Mouse (Mus musculus): Measurements from ENCODE around the gene Gm9040. TPM values are rescaled to one million over a fixed set of nuclear protein-coding genes. Genes with fewer than 3 reads are reported as not detected.

Gene Gm9040
- not detected in 2 replicates for polyA plus RNA-seq (2015; fragmentation: Nextera tagmentation; extraction: Ambion mirVana)

GRCm38 (mm10) chr10:118326869-118327268 lies at the start of gene Gm9040:
Gene Gm9040, minus strand, starts transcription at chr10:118326969.

GRCm38 (mm10) chr10:118354005-118354404 lies 27.2 kb upstream of the Gm9040 start, which contains the start of gene Gm9049:
Gene Gm9049, minus strand, starts transcription at chr10:118354105.

GRCm38 (mm10) chr10:118348579-118348978 lies 21.8 kb upstream of the Gm9040 start, which contains the start of gene Gm9048:
Gene Gm9048, minus strand, starts transcription at chr10:118348679.

GRCm38 (mm10) chr10:118343155-118343554 lies 16.4 kb upstream of the Gm9040 start, which contains the start of gene Gm9046:
Gene Gm9046, minus strand, starts transcription at chr10:118343255.

GRCm38 (mm10) chr10:118337731-118338130 lies 11.0 kb upstream of the Gm9040 start, which contains the start of gene Gm9045:
Gene Gm9045, minus strand, starts transcription at chr10:118337831.

GRCm38 (mm10) chr10:118332308-118332707 lies 5.5 kb upstream of the Gm9040 start, which contains the start of gene Gm9044:
Gene Gm9044, minus strand, starts transcription at chr10:118332408.

GRCm38 (mm10) chr10:118294938-118295337 lies 31.8 kb downstream of the Gm9040 start, which contains the start of gene Iltifb:
Gene Iltifb, minus strand, starts transcription at chr10:118295038.

Other genes starting within 250 kb of the Gm9040 start
- gene Mdm1, start 185.2 kb downstream of the Gm9040 start, polyA plus RNA-seq (2015; fragmentation: Nextera tagmentation; extraction: Ambion mirVana), result 15.1 and 15.2 TPM in 2 replicates
- gene Il22, start 122.0 kb downstream of the Gm9040 start, polyA plus RNA-seq (2015; fragmentation: Nextera tagmentation; extraction: Ambion mirVana), result not detected in 2 replicates
- 0.09 and 0.20 TPM in 2 replicates for gene Gm32717, start 86.2 kb downstream of the Gm9040 start, polyA plus RNA-seq (2015; fragmentation: Nextera tagmentation; extraction: Ambion mirVana)
- gene Gm32802, start 68.3 kb downstream of the Gm9040 start, polyA plus RNA-seq (2015; fragmentation: Nextera tagmentation; extraction: Ambion mirVana), result 0.09 and 0.20 TPM in 2 replicates
- 0.52 TPM in 1 of 2 replicates, not detected in the other for gene Iltifb, start 31.9 kb downstream of the Gm9040 start, polyA plus RNA-seq (2015; fragmentation: Nextera tagmentation; extraction: Ambion mirVana)
- gene Gm9044, start 5.4 kb upstream of the Gm9040 start, polyA plus RNA-seq (2015; fragmentation: Nextera tagmentation; extraction: Ambion mirVana), result not detected in 2 replicates
- 0.12 TPM in 1 of 2 replicates, not detected in the other for gene Gm9045, start 10.9 kb upstream of the Gm9040 start, polyA plus RNA-seq (2015; fragmentation: Nextera tagmentation; extraction: Ambion mirVana)
- not detected in 2 replicates for gene Gm9046, start 16.3 kb upstream of the Gm9040 start, polyA plus RNA-seq (2015; fragmentation: Nextera tagmentation; extraction: Ambion mirVana)
- 0.09 TPM in 1 of 2 replicates, not detected in the other for gene Gm9048, start 21.7 kb upstream of the Gm9040 start, polyA plus RNA-seq (2015; fragmentation: Nextera tagmentation; extraction: Ambion mirVana)
- 0.12 TPM in 1 of 2 replicates, not detected in the other for gene Gm9049, start 27.1 kb upstream of the Gm9040 start, polyA plus RNA-seq (2015; fragmentation: Nextera tagmentation; extraction: Ambion mirVana)
- gene Ifng, start 114.1 kb upstream of the Gm9040 start, polyA plus RNA-seq (2015; fragmentation: Nextera tagmentation; extraction: Ambion mirVana), result not detected in 2 replicates